In the genomic region with DNA sequence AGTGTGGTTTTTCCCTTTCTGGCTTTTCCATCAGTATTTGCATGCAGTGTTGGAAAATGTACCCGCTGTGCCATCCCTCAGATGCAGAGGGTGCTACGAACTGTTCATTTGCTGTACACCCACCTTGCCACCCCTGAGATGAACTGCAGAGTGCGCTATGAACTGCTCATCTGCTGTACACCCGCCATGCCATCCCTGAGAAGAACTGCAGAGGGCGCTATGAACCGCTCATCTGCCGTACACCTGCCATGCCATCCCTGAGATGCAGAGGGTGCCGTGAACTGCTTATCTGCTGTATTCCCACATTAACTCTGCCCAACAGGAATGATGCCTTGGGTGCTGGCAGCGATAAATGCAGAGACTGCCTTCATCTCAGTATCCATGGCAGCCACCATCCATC, we compare ENCODE assay signal across 23 mouse cellular contexts.
DNase-seq lines count a peak whose midpoint lies in the region; ATAC-seq and TF ChIP-seq lines count a peak whose summit lies in the region.
"Had no signal": no experiment of that assay in that cellular context is flagged by ENCODE, and none has a peak within 500 bp of the region (broad histone marks: within the 10 kb centered on the region; RNA-seq: fewer than 3 reads in every experiment).

No protein-coding gene starts in this region.

- H3K27me3 ChIP-seq in megakaryocyte, embryonic 14.5 days (replicated peaks) = no peaks in the 10 kb centered on the region
- H3K27me3 ChIP-seq in forebrain, embryonic 14.5 days (replicated peaks; ENCODE audit: control insufficient read depth, insufficient read depth, low read length) = no peaks in the 10 kb centered on the region
- no peaks in the 10 kb centered on the region for H3K27me3 ChIP-seq in midbrain, postnatal 0 days (ENCODE audit: insufficient read depth, low read length)
- H3K27me3 ChIP-seq: embryonic facial prominence, embryonic 12.5 days; liver, embryonic 12.5 days had no signal

- ATAC-seq in megakaryocyte, adult 5-6 weeks (ENCODE audit: poor library complexity, severe bottlenecking) = no peak
- ATAC-seq in forebrain, embryonic 14.5 days = 0 out of 2 replicates have a peak, but pooled peaks have one; percentile 4
- ATAC-seq in midbrain, postnatal 0 days (ENCODE audit: low FRiP score) = no peak
- ATAC-seq: liver, embryonic 12.5 days had no signal

- TF ChIP-seq CTCF in midbrain, postnatal 0 days (IDR thresholded peaks at IDR 0.05) = peak; percentile 50

- 91% methylated on average over 9 of the region's 9 CpGs for WGBS in forebrain, embryonic 14.5 days
- WGBS in midbrain, postnatal 0 days = 93% methylated on average over 9 of the region's 9 CpGs

- no peak overlapping the region; the same call in 1 of the 2 replicates for H3K4me2 ChIP-seq in forebrain, embryonic 14.5 days (ENCODE audit: low read length)
- no peak overlapping the region; the same call in 1 of the 2 replicates for H3K4me2 ChIP-seq in midbrain, postnatal 0 days (ENCODE audit: low read depth, low read length, poor library complexity, severe bottlenecking)
- H3K4me2 ChIP-seq: embryonic facial prominence, embryonic 12.5 days; liver, embryonic 12.5 days; midbrain, embryonic 12.5 days had no signal

- peak; percentile 32 for DNase-seq in R1 (ENCODE audit: low read depth, low spot score)
- no peak for DNase-seq in forebrain, embryonic 14.5 days (ENCODE audit: low spot score)
- no peak for DNase-seq in midbrain, postnatal 0 days (ENCODE audit: low spot score)
- DNase-seq in left cerebral cortex, adult 8-10 months (ENCODE audit: low spot score in 2 of 2) = no peak
- no peak for DNase-seq in cerebellum, adult 11 months
- DNase-seq: adrenal gland, adult 2 months; cerebellum, postnatal 10 days; gastrocnemius, postnatal 36 days; kidney, adult 2 months; kidney, postnatal 25 days; lung, adult 2 months; lung, postnatal 36 days; retina, postnatal 1 day; right cerebral cortex, postnatal 4 days; thymus, postnatal 14 days had no signal

- H3K9ac ChIP-seq in forebrain, embryonic 14.5 days (ENCODE audit: low read length) = no peak overlapping the region
- no peak overlapping the region for H3K9ac ChIP-seq in midbrain, postnatal 0 days (replicated peaks; ENCODE audit: low read length, poor library complexity, severe bottlenecking)
- H3K9ac ChIP-seq: embryonic facial prominence, embryonic 12.5 days; liver, embryonic 12.5 days; midbrain, embryonic 12.5 days had no signal

- H3K9me3 ChIP-seq in megakaryocyte, embryonic 14.5 days = peaks cover 55% of the 10 kb centered on the region
- H3K9me3 ChIP-seq in forebrain, embryonic 14.5 days (replicated peaks; ENCODE audit: control insufficient read depth, low read length) = no peaks in the 10 kb centered on the region
- H3K9me3 ChIP-seq in midbrain, postnatal 0 days (ENCODE audit: low read length) = no peaks in the 10 kb centered on the region
- H3K9me3 ChIP-seq: embryonic facial prominence, embryonic 12.5 days had no signal

- H3K36me3 ChIP-seq in megakaryocyte, embryonic 14.5 days (replicated peaks; ENCODE audit: low read length) = no peaks in the 10 kb centered on the region
- H3K36me3 ChIP-seq in forebrain, embryonic 14.5 days (ENCODE audit: control insufficient read depth, insufficient read depth, low read length) = no peaks in the 10 kb centered on the region
- no peaks in the 10 kb centered on the region for H3K36me3 ChIP-seq in midbrain, postnatal 0 days (ENCODE audit: insufficient read depth, low read length)
- H3K36me3 ChIP-seq: embryonic facial prominence, embryonic 12.5 days; hindbrain, embryonic 10.5 days; liver, embryonic 12.5 days; midbrain, embryonic 12.5 days had no signal

- peak overlapping the region; percentile 72; the same call in 1 of the 2 replicates for H3K27ac ChIP-seq in forebrain, embryonic 14.5 days (ENCODE audit: low read depth, low read length)
- H3K27ac ChIP-seq in midbrain, postnatal 0 days (ENCODE audit: low read depth, low read length) = no peak overlapping the region
- H3K27ac ChIP-seq: embryonic facial prominence, embryonic 12.5 days; hindbrain, embryonic 10.5 days; left cerebral cortex, adult 2 months; liver, embryonic 12.5 days had no signal

- peak overlapping the region; percentile 76 for H3K4me3 ChIP-seq in megakaryocyte, embryonic 14.5 days (replicated peaks)
- H3K4me3 ChIP-seq in forebrain, embryonic 14.5 days (ENCODE audit: low read depth, low read length) = no peak overlapping the region
- no peak overlapping the region for H3K4me3 ChIP-seq in midbrain, postnatal 0 days (ENCODE audit: low read depth, low read length)
- H3K4me3 ChIP-seq: embryonic facial prominence, embryonic 12.5 days; erythroblast, embryonic 14.5 days; hindbrain, embryonic 10.5 days; left cerebral cortex, adult 2 months; liver, embryonic 12.5 days; midbrain, embryonic 12.5 days had no signal

- H3K4me1 ChIP-seq in megakaryocyte, embryonic 14.5 days = no peaks in the 10 kb centered on the region
- H3K4me1 ChIP-seq in forebrain, embryonic 14.5 days (ENCODE audit: control insufficient read depth, insufficient read depth, low read length) = peaks cover 6% of the 10 kb centered on the region; the same call in 1 of the 2 replicates
- no peaks in the 10 kb centered on the region for H3K4me1 ChIP-seq in midbrain, postnatal 0 days (ENCODE audit: insufficient read depth, low read length)
- H3K4me1 ChIP-seq: embryonic facial prominence, embryonic 12.5 days; liver, embryonic 12.5 days had no signal
